Mouse (Mus musculus) intestine, embryonic 14.5 days (tissue): ENCODE data around the gene Actr1b. TPM values are rescaled to one million over a fixed set of nuclear protein-coding genes. Genes with fewer than 3 reads are reported as not detected.

Experiments used
- ATAC-seq: fragments of 200-750 bp; cut with Nextera tagmentation; replicated peaks from 2 replicates; pipeline ENCODE4 v1.8.0; 2017; ENCODE audit warnings: low read depth, moderate number of reproducible peaks, moderate TSS enrichment, moderate library complexity; ENCODE audit not compliant: low FRiP score, low TSS enrichment
- DNase-seq: peaks from one replicate; pipeline ENCODE4 v3.0.0-alpha.2; 2018; ENCODE audit warnings: low spot score
- H3K27ac ChIP-seq: fragments of 300-500 bp; sonication (generic); 2 replicates; pipeline ENCODE4 v1.5.1; 2014; ENCODE audit warnings: low read depth, mild to moderate bottlenecking, control low read depth
- H3K27me3 ChIP-seq: fragments of 300-500 bp; sonication (generic); replicated peaks from 2 replicates; pipeline ENCODE4 v1.6.1; 2014; ENCODE audit warnings: low read length, control low read depth; ENCODE audit not compliant: control insufficient read depth, insufficient read depth
- H3K36me3 ChIP-seq: fragments of 300-500 bp; sonication (generic); 2 replicates; pipeline ENCODE4 v1.6.1; 2014; ENCODE audit warnings: low read length, control low read depth; ENCODE audit not compliant: control insufficient read depth, insufficient read depth
- H3K4me1 ChIP-seq: fragments of 300-500 bp; sonication (generic); replicated peaks from 2 replicates; pipeline ENCODE4 v1.6.1; 2014; ENCODE audit warnings: low read length, control low read depth, mixed read lengths; ENCODE audit not compliant: control insufficient read depth, insufficient read depth
- H3K4me2 ChIP-seq: fragments of 300-500 bp; sonication (generic); 2 replicates; pipeline ENCODE4 v1.6.1; 2014; ENCODE audit warnings: low read length
- H3K4me3 ChIP-seq: fragments of 300-500 bp; sonication (generic); 2 replicates; pipeline ENCODE4 v1.5.1; 2014; ENCODE audit warnings: low read depth, low read length, control low read depth, mixed read lengths
- H3K9ac ChIP-seq: fragments of 300-500 bp; sonication (generic); 2 replicates; pipeline ENCODE4 v1.6.1; 2014; ENCODE audit warnings: mild to moderate bottlenecking, low read length
- H3K9me3 ChIP-seq: fragments of 300-500 bp; sonication (generic); 2 replicates; pipeline ENCODE4 v1.6.1; 2016; ENCODE audit warnings: low read length, control low read depth; ENCODE audit not compliant: control insufficient read depth
- WGBS: fragments of 180-500 bp; shearing (Covaris S2); extraction: QIAGEN DNeasy Blood & Tissue Kit; methylation state at CpG from one replicate; pipeline ENCODE4 v1.1.7; 2014; 5-methylcytosine and 5-hydroxymethylcytosine counted together
- microRNA-seq: library from miRNA; unstranded; fragments of <30 nt; microRNA quantifications from one replicate; pipeline ENCODE4, GENCODE M21; 2016
- polyA plus RNA-seq: library from polyadenylated mRNA; unstranded; fragments of >200 nt; fragmentation: Nextera tagmentation; extraction: Ambion mirVana; gene quantifications from 2 replicates; pipeline ENCODE4 v1.2.1, GENCODE M21; 2014

Gene Actr1b
- polyA plus RNA-seq, 1 experiment from 2014 or later: 97.0 TPM

DNA sequence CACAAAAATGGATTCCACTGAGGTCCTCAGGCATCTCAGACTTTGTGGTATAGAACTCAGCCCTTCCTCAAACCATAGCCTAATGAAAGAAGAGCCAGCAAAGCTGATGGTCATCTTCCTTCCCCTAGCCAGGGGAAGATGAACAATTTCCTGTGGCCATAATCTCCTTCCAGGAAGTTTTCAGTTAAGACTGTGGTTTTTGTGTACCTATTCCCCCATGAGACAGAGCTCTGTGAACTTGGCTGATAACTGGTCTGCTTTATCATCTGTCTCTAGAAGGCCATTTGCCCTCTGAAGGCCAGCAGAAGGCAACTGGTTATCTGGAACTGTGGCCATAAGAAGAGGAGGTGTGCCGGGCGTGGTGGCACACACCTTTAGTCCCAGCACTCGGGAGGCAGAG, 58.0 kb downstream of the Actr1b start:
- Histone ChIP-seq H3K27ac (no peak overlapping the region), H3K27me3 (no peaks in the 10 kb centered on the region)
- 86% methylated on average over 3 of the region's 3 CpGs for WGBS

DNA sequence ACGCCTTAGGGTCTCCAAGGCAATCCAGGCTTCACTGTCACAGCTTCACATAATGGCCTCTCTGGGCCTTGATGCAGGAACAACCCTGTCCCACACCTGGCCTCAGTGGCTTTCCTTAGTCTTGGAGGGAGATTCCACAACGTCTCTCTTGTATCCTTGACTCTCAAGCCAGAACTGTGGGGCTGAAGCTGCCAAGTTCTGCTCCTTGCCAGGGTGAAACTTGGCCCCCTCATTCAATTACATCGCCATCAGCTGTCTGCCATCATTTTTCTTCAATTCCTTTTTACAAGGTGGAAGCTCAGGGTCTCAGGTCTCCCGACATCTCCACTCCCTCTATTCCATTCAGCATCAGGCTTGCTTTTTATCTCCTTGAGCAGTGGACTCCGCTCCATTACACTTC, 59.2 kb downstream of the Actr1b start:
- no peaks in the 10 kb centered on the region for H3K9me3 ChIP-seq
- H3K4me3 ChIP-seq: no peak overlapping the region
- no peak for DNase-seq
- H3K36me3 ChIP-seq: no peaks in the 10 kb centered on the region
- H3K4me2 ChIP-seq: no peak overlapping the region
- H3K27ac ChIP-seq: no peak overlapping the region
- H3K9ac ChIP-seq: no peak overlapping the region
- ATAC-seq: no peak
- no peaks in the 10 kb centered on the region for H3K4me1 ChIP-seq
- 89% methylated on average over 5 of the region's 5 CpGs for WGBS
- H3K27me3 ChIP-seq: no peaks in the 10 kb centered on the region

More for the DNA sequence above, 58.0 kb downstream of the Actr1b start:
- ATAC-seq (no peak), DNase-seq (no peak)
- Histone ChIP-seq H3K9me3 (no peaks in the 10 kb centered on the region), H3K4me3 (no peak overlapping the region), H3K4me1 (no peaks in the 10 kb centered on the region), H3K9ac (no peak overlapping the region), H3K4me2 (no peak overlapping the region), H3K36me3 (no peaks in the 10 kb centered on the region)

Small RNA genes within 50 kb of the gene (microRNA-seq; reads per million reads assigned to microRNA genes)
- not detected for gene Gm24133

Other genes with a start within 250 kb of the Actr1b start
- gene Cnnm4, start 242.8 kb downstream of the Actr1b start, polyA plus RNA-seq: 27.7 and 30.2 TPM in 2 replicates
- 5.4 and 6.2 TPM in 2 replicates for gene Cnnm3, start 202.6 kb downstream of the Actr1b start, polyA plus RNA-seq
- 11.6 and 14.8 TPM in 2 replicates for gene Ankrd23, start 177.5 kb downstream of the Actr1b start, polyA plus RNA-seq
- 0.99 TPM in 1 of 2 replicates, not detected in the other for gene Gm42417, start 175.0 kb downstream of the Actr1b start, polyA plus RNA-seq
- gene Ankrd39, start 167.0 kb downstream of the Actr1b start, polyA plus RNA-seq: 25.7 and 28.6 TPM in 2 replicates
- 2.8 and 2.9 TPM in 2 replicates for gene Sema4c, start 156.1 kb downstream of the Actr1b start, polyA plus RNA-seq
- 0.39 and 0.55 TPM in 2 replicates for gene Fam178b, start 31.2 kb downstream of the Actr1b start, polyA plus RNA-seq
- gene Cox5b, start 23.0 kb downstream of the Actr1b start, polyA plus RNA-seq: 736 and 800 TPM in 2 replicates
- gene 4933424G06Rik, start 4.3 kb downstream of the Actr1b start, polyA plus RNA-seq: not detected in 2 replicates
- 0.46 and 0.72 TPM in 2 replicates for gene Zap70, start 47.4 kb upstream of the Actr1b start, polyA plus RNA-seq
- gene Tmem131, start 229.2 kb upstream of the Actr1b start, polyA plus RNA-seq: 28.2 and 28.6 TPM in 2 replicates